Mouse (Mus musculus): Measurements from ENCODE around the gene Efna5. TPM values are rescaled to one million over a fixed set of nuclear protein-coding genes. Genes with fewer than 3 reads are reported as not detected.

Gene Efna5
- polyA plus RNA-seq, 1 experiment = 21.5 TPM

- peak; percentile 79 for DNase-seq (ENCODE audit: low read depth)
- TF ChIP-seq CTCF (IDR thresholded peaks at IDR 0.05; ENCODE audit: borderline replicate concordance, extremely low read depth, insufficient read depth, insufficient read length) = no peak
- TF ChIP-seq POLR2A (IDR thresholded peaks at IDR 0.05; ENCODE audit: borderline replicate concordance, extremely low read depth, insufficient read depth, insufficient read length, poor library complexity, severe bottlenecking) = no peak
These were observed 574 bp downstream of the Efna5 start for GRCm38 (mm10) chr17:62880311-62881175.

DNA sequence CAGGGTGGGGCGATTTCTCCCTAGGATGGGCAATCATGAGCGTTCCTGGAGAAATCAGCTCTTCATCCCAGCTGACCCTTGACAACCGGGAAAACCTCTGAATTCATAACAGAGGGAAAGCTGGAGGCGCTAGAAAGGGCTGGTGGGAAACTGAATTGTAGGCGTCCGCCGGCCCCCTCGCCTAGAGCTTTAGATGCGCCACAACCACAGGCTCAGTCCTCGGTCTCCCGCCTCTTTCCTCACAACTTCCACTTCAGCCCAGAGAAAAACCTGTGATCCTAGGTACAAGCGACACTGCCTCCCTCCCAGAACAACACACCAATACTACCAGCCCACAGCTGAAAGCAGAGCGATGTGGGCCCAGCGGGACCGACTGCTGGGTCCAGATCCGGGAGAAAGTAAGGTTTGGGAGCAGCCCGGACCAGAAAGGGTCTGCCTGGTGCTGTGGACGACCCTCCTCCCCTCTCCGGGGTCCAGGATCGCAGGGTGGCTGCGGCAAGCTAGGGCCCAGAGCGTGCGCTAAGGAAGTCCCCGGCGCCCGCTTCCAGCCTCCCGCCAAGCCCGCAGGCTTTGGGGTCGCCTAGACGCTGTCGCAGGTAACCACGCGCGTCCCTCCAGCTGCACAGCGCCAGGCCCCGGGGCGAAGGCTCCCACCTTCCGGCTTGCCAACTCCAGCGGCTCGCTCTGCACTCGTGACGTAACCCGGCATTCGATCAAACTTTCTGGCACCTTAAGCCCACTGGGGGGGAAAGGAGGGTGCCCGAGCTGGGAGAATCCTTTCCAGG lies 1.4 kb downstream of the Efna5 start:
- TF ChIP-seq POLR2A (IDR thresholded peaks at IDR 0.05; ENCODE audit: borderline replicate concordance, extremely low read depth, insufficient read depth, insufficient read length, poor library complexity, severe bottlenecking) (no peak), CTCF (IDR thresholded peaks at IDR 0.05; ENCODE audit: borderline replicate concordance, extremely low read depth, insufficient read depth, insufficient read length) (no peak)
- peak; percentile 70 for DNase-seq (ENCODE audit: low read depth)

DNA sequence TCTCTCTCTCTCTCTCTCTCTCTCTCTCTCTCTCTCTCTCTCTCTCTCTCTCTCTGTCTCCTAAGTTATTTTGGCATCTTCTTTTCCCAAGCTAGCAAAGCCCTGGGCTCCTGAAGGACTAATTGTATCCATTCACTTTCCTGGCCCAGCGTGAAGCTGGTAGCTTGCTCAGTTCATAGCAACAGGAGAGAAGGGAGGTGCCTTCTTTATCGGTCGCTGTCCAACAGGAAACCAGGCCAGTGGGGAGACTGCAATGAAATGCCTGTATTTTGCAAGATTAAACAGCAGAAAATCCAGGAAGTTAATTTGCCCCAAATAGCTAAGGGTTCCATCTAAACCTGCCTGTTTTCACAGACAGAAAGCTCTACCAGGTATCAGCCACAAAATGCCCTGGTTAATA lies 5.4 kb downstream of the Efna5 start:
- TF ChIP-seq CTCF (IDR thresholded peaks at IDR 0.05; ENCODE audit: borderline replicate concordance, extremely low read depth, insufficient read depth, insufficient read length) = no peak
- no peak for TF ChIP-seq POLR2A (IDR thresholded peaks at IDR 0.05; ENCODE audit: borderline replicate concordance, extremely low read depth, insufficient read depth, insufficient read length, poor library complexity, severe bottlenecking)
- no peak for DNase-seq (ENCODE audit: low read depth)

DNA sequence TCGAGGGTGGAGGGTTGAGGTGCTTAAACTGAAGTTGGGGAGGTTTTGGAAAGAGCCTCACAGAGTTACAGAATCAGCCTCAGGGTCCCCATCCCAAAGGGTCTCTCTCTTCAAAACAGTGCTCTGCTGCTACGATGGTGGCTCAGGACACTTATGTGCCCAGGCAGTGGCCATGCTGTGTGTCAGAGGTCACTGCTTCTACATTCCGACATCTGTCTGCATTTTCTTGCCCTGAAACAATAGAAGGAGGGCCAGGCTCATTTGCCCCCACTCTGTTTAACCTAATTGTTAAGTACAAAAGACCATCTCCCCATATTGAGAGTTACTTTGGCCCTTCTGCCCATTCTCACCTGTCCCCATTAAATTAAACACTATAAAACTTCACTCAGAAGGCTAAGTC lies 9.2 kb downstream of the Efna5 start:
- no peak for TF ChIP-seq CTCF (IDR thresholded peaks at IDR 0.05; ENCODE audit: borderline replicate concordance, extremely low read depth, insufficient read depth, insufficient read length)
- TF ChIP-seq POLR2A (IDR thresholded peaks at IDR 0.05; ENCODE audit: borderline replicate concordance, extremely low read depth, insufficient read depth, insufficient read length, poor library complexity, severe bottlenecking) = no peak
- no peak for DNase-seq (ENCODE audit: low read depth)

GRCm38 (mm10) chr17:62871191-62871590 lies 9.9 kb downstream of the Efna5 start:
- no peak for TF ChIP-seq POLR2A (IDR thresholded peaks at IDR 0.05; ENCODE audit: borderline replicate concordance, extremely low read depth, insufficient read depth, insufficient read length, poor library complexity, severe bottlenecking)
- no peak for TF ChIP-seq CTCF (IDR thresholded peaks at IDR 0.05; ENCODE audit: borderline replicate concordance, extremely low read depth, insufficient read depth, insufficient read length)
- peak; percentile 77 for DNase-seq (ENCODE audit: low read depth)

DNA sequence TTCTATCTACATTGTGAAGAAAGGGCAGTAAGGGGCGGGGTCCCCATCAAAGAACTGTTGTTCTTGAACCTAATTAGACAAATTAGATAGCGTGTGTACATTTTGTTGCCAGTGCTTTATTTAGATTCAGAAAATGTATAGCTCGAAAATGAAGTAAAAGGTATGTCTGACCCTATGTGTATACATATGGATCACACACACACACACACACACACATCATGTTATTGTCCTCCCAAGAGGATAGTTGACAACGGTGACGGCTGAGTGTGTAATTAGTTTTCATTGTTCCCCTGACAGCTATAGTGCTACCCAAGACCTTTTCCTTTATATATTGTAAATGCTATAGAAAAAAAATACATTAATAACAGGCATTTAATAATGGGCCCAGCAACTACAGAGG lies 10.7 kb downstream of the Efna5 start:
- TF ChIP-seq POLR2A (IDR thresholded peaks at IDR 0.05; ENCODE audit: borderline replicate concordance, extremely low read depth, insufficient read depth, insufficient read length, poor library complexity, severe bottlenecking) (no peak), CTCF (IDR thresholded peaks at IDR 0.05; ENCODE audit: borderline replicate concordance, extremely low read depth, insufficient read depth, insufficient read length) (no peak)

GRCm38 (mm10) chr17:62864966-62865365 lies 16.2 kb downstream of the Efna5 start:
- TF ChIP-seq CTCF (IDR thresholded peaks at IDR 0.05; ENCODE audit: borderline replicate concordance, extremely low read depth, insufficient read depth, insufficient read length) (no peak), POLR2A (IDR thresholded peaks at IDR 0.05; ENCODE audit: borderline replicate concordance, extremely low read depth, insufficient read depth, insufficient read length, poor library complexity, severe bottlenecking) (no peak)
- DNase-seq (ENCODE audit: low read depth) = no peak

More for the DNA sequence above, 10.7 kb downstream of the Efna5 start:
- DNase-seq (ENCODE audit: low read depth) = no peak

DNA sequence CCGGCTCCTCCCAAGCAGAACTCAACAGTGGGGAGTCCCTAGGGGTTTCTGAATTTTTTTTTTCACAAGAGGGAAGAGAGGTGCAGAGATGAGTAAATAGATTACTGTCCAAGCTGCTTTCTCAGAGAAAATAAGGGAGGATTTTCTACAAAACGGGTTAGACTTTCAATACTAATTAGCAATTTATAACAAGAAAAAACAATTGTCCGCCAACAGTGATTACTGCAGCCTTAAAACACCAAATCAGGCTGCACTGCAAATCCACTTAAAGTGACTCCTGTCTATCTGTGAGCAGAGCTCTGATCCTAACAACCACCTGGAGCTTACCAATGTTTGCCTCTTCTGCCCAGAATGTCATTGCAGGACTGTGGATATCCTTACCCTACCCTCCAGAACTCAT lies 18.1 kb downstream of the Efna5 start:
- no peak for DNase-seq (ENCODE audit: low read depth)
- TF ChIP-seq POLR2A (IDR thresholded peaks at IDR 0.05; ENCODE audit: borderline replicate concordance, extremely low read depth, insufficient read depth, insufficient read length, poor library complexity, severe bottlenecking) (no peak), CTCF (IDR thresholded peaks at IDR 0.05; ENCODE audit: borderline replicate concordance, extremely low read depth, insufficient read depth, insufficient read length) (no peak)

DNA sequence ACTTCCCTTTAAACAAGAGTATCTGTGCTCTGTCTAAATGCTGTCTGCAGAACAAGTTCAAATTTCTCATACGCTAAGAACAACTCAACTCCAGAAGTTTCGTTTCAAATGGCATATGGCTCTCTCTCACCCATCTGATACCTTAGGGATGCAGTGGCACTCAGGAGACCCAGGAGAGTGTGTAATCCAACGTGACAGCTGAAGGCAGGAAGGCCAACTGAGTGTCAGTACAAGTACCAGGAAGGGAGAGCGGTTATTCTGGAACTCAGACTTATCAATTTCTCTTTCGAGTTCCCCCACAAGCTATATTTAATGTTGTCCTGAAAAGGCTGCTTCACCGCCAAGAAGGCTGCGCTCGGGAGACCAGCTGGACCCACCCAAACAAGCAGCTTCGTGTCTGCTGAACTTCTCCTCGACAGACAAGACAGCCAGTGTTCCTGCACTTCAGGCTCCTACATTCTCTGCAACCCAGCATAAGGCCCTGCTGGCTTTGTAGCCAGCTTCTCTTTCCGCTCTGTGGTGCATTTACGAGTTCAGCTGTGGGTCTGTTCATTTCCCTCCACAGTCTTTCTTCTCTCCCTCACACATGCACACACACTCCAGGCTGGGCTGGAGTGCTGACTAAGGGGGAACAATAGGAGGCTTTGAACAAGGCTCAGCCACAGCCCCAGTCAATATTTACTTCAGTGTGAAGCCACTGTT lies 18.7 kb downstream of the Efna5 start:
- TF ChIP-seq POLR2A (IDR thresholded peaks at IDR 0.05; ENCODE audit: borderline replicate concordance, extremely low read depth, insufficient read depth, insufficient read length, poor library complexity, severe bottlenecking) = no peak
- TF ChIP-seq CTCF (IDR thresholded peaks at IDR 0.05; ENCODE audit: borderline replicate concordance, extremely low read depth, insufficient read depth, insufficient read length) = no peak
- peak; percentile 87 for DNase-seq (ENCODE audit: low read depth)

DNA sequence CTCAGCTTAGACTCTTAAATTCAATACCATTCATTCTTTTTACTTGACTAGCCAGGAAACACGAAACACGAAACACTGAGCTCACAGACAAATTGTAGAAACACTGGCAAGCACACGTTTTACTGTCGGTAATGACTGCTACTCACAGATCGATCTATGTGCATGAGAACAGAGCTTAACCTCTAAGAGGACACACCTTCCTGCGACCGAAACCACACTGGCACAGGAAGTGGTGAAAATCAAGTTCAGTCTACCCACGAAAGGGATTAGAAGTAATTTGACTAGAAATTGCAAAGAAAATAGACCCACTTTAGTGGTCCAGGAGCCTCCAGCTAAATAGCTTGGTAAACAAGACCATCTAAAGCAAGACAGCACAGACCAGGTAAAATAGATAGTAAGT lies 23.8 kb downstream of the Efna5 start:
- DNase-seq (ENCODE audit: low read depth) = no peak
- TF ChIP-seq POLR2A (IDR thresholded peaks at IDR 0.05; ENCODE audit: borderline replicate concordance, extremely low read depth, insufficient read depth, insufficient read length, poor library complexity, severe bottlenecking) (no peak), CTCF (IDR thresholded peaks at IDR 0.05; ENCODE audit: borderline replicate concordance, extremely low read depth, insufficient read depth, insufficient read length) (no peak)

GRCm38 (mm10) chr17:62853741-62854140 lies 27.4 kb downstream of the Efna5 start:
- DNase-seq (ENCODE audit: low read depth) = no peak
- TF ChIP-seq CTCF (IDR thresholded peaks at IDR 0.05; ENCODE audit: borderline replicate concordance, extremely low read depth, insufficient read depth, insufficient read length) (no peak), POLR2A (IDR thresholded peaks at IDR 0.05; ENCODE audit: borderline replicate concordance, extremely low read depth, insufficient read depth, insufficient read length, poor library complexity, severe bottlenecking) (no peak)

All from brain, embryonic 14.5 days (tissue).